Mouse (Mus musculus) hindbrain, embryonic 14.5 days (tissue): ENCODE measurements around the gene Ssr2. TPM values are rescaled to one million over a fixed set of nuclear protein-coding genes. Genes with fewer than 3 reads are reported as not detected.

Source experiments
- ATAC-seq: fragments of 200-750 bp; cut with Nextera tagmentation; 2 replicates; pipeline ENCODE4 v1.8.0; 2017; ENCODE audit warnings: moderate number of reproducible peaks, mild to moderate bottlenecking, moderate TSS enrichment, moderate library complexity; ENCODE audit not compliant: low FRiP score
- DNase-seq: peaks from one replicate; pipeline ENCODE4 v3.0.0-alpha.2; 2015; ENCODE audit warnings: low spot score
- H3K27ac ChIP-seq: fragments of 300-500 bp; sonication (generic); 2 replicates; pipeline ENCODE4 v1.5.1; 2014; ENCODE audit warnings: mild to moderate bottlenecking, moderate library complexity
- H3K27me3 ChIP-seq: fragments of 300-500 bp; sonication (generic); 2 replicates; pipeline ENCODE4 v1.6.1; 2014; ENCODE audit warnings: mild to moderate bottlenecking, low read length, mixed read lengths; ENCODE audit not compliant: control insufficient read depth, insufficient read depth
- H3K36me3 ChIP-seq: fragments of 300-500 bp; sonication (generic); replicated peaks from 2 replicates; pipeline ENCODE4 v1.6.1; 2014; ENCODE audit not compliant: control insufficient read depth, insufficient read depth
- H3K4me1 ChIP-seq: fragments of 300-500 bp; sonication (generic); replicated peaks from 2 replicates; pipeline ENCODE4 v1.6.1; 2014; ENCODE audit warnings: antibody characterized with exemption, low read length, mixed read lengths; ENCODE audit not compliant: control insufficient read depth, insufficient read depth
- H3K4me2 ChIP-seq: fragments of 300-500 bp; sonication (generic); replicated peaks from 2 replicates; pipeline ENCODE4 v1.6.1; 2014; ENCODE audit warnings: mild to moderate bottlenecking, moderate library complexity
- H3K4me3 ChIP-seq: fragments of 300-500 bp; sonication (generic); replicated peaks from 2 replicates; pipeline ENCODE4 v1.5.1; 2014; ENCODE audit warnings: mild to moderate bottlenecking, low read length
- H3K9ac ChIP-seq: fragments of 300-500 bp; sonication (generic); 2 replicates; pipeline ENCODE4 v1.6.1; 2014
- H3K9me3 ChIP-seq: fragments of 300-500 bp; sonication (generic); 2 replicates; pipeline ENCODE4 v1.6.1; 2016; ENCODE audit warnings: low read length; ENCODE audit not compliant: control insufficient read depth
- WGBS: fragments of 180-500 bp; shearing (Covaris S2); extraction: QIAGEN DNeasy Blood & Tissue Kit; methylation state at CpG from one replicate; pipeline ENCODE4 v1.1.7; 2014; 5-methylcytosine and 5-hydroxymethylcytosine counted together
- polyA plus RNA-seq: library from polyadenylated mRNA; unstranded; fragments of >200 nt; fragmentation: Nextera tagmentation; extraction: Ambion mirVana; gene quantifications from 2 replicates; pipeline ENCODE4 v1.2.1, GENCODE M21; 2014

Ssr2 gene
- 117 and 129 TPM in 2 replicates for polyA plus RNA-seq

GRCm38 (mm10) chr3:88575540-88575939 is at the start of gene Ssr2:
Ssr2 (plus strand) TSS chr3:88575876.
- Histone ChIP-seq H3K4me1 (peaks cover 7% of the 10 kb centered on the region; the same call in 1 of the 2 replicates), H3K4me2 (no peak within 1 kb of the TSS), H3K27ac (no peak within 1 kb of the TSS), H3K9ac (no peak within 1 kb of the TSS), H3K9me3 (no peaks in the 10 kb centered on the region), H3K4me3 (no peak within 1 kb of the TSS), H3K27me3 (no peaks in the 10 kb centered on the region), H3K36me3 (0 out of 2 replicates have a peak, but pooled peaks cover 4% of the 10 kb centered on the region)
- DNase-seq = no peak
- ATAC-seq = no peak
- WGBS = 90% methylated on average over 3 of the region's 3 CpGs

DNA sequence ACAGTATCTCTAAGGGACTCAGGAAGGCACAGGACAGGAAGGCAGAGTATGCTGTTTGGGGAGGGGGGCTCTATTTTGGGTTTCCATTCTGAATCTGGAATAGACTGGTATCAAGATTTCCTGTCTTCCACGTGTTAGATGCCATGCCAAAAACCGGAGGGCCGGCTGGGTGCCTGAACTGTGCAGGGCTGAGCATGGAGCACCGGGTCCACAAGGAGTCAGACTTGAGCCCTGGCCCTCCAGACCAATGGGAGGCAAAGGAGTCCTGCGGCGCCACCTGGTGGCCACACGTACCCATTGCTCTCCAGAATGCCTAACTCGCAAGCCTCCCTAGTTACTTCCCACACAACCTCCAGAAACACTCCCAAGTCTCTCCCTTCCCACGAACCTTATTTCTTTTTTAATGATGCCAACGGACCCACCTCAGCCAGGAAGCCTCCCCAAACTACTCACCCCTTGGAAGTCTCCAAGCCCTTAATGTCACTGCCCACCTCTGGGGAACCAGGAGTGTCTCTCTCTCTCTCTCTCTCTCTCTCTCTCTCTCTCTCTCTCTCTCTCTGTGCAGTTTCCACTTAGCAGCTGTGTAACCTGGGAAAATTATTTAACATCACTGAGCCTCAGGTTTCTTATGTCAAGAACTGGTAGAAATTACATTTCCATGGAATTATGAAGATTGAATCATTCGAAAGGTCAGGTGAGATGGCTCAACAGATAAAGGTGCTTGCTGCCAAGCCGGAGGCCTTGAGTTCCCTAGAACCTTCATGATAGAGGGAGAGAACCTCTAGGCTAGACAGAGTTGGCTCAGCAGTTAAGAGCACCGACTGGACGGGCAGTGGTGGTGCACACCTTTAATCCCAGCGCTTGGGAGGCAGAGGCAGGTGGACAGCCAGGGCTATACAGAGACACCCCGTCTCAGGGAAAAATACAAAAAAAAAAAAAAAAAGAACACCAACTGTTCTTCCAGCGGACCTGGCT is 49.2 kb upstream of the Ssr2 start:
- Histone ChIP-seq H3K4me2 (peak overlapping the region; percentile 40), H3K27me3 (no peaks in the 10 kb centered on the region), H3K4me1 (peaks cover 40% of the 10 kb centered on the region), H3K4me3 (no peak overlapping the region), H3K36me3 (peaks cover 13% of the 10 kb centered on the region; the same call in 1 of the 2 replicates), H3K9me3 (no peaks in the 10 kb centered on the region), H3K27ac (no peak overlapping the region), H3K9ac (0 out of 2 replicates have a peak overlapping the region, but pooled peaks have one; percentile 12)
- ATAC-seq (peak; percentile 75), DNase-seq (peak; percentile 90)
- WGBS = 32% methylated on average over 17 of the region's 17 CpGs

DNA sequence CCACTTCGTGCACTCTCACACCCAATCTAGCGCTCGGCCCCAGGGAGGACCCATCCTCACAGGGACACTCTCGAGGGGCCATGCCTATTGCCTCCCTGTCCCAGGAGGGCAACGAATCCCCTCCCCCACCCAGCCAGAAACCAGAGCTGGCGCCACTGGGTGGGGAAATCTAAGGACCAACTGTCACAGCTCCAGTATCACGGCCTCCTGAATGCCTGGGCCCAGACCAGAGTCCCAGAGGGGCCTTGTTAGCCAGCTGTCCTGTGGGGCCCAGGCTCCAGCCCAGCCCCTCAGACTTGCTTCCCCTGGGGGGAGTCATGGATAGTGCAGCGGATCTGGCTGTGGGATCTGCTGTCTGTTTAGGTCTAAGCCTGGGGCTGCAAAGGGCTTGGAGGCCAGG is 48.1 kb upstream of the Ssr2 start:
- no peaks in the 10 kb centered on the region for H3K27me3 ChIP-seq
- peak overlapping the region; percentile 3; the same call in 1 of the 2 replicates for H3K4me3 ChIP-seq
- H3K4me2 ChIP-seq = peak overlapping the region; percentile 96
- WGBS = 25% methylated on average over 8 of the region's 8 CpGs
- H3K27ac ChIP-seq = no peak overlapping the region
- peak overlapping the region; percentile 52 for H3K9ac ChIP-seq
- no peak for ATAC-seq
- DNase-seq = no peak
- peaks cover 40% of the 10 kb centered on the region for H3K4me1 ChIP-seq
- no peaks in the 10 kb centered on the region for H3K9me3 ChIP-seq
- H3K36me3 ChIP-seq = peaks cover 13% of the 10 kb centered on the region; the same call in 1 of the 2 replicates

DNA sequence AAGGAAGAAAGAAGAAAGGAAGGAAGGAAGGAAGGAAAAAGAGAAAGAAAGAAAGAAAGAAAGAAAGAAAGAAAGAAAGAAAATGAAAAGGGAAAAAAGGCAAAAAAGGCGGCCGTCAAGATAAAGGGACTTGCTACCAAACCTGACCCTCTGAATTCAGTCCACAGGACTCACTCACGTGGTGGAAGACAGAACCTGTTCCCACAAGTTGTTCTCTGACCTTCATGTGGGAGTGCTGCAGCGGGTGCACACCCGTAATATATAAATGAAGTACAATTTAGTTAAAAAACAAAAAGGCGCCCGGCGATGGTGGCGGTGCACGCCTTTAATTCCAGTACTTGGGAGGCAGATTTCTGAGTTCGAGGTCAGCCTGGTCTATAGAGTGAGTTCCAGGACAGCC is 47.0 kb upstream of the Ssr2 start:
- Histone ChIP-seq H3K4me3 (no peak overlapping the region), H3K4me2 (peak overlapping the region; percentile 96), H3K27me3 (no peaks in the 10 kb centered on the region), H3K9ac (no peak overlapping the region), H3K4me1 (peaks cover 40% of the 10 kb centered on the region), H3K36me3 (peaks cover 8% of the 10 kb centered on the region; the same call in 1 of the 2 replicates), H3K27ac (no peak overlapping the region), H3K9me3 (no peaks in the 10 kb centered on the region)
- 84% methylated on average over 11 of the region's 11 CpGs for WGBS
- DNase-seq (no peak), ATAC-seq (no peak)

GRCm38 (mm10) chr3:88529204-88530000 is 46.3 kb upstream of the Ssr2 start:
- Histone ChIP-seq H3K36me3 (peaks cover 7% of the 10 kb centered on the region; the same call in 1 of the 2 replicates), H3K9me3 (no peaks in the 10 kb centered on the region), H3K4me3 (peak overlapping the region; percentile 93), H3K9ac (peak overlapping the region; percentile 100), H3K27ac (peak overlapping the region; percentile 98), H3K27me3 (no peaks in the 10 kb centered on the region), H3K4me2 (peak overlapping the region; percentile 96), H3K4me1 (peaks cover 43% of the 10 kb centered on the region)
- DNase-seq (no peak), ATAC-seq (no peak)
- 24% methylated on average over 7 of the region's 7 CpGs for WGBS

GRCm38 (mm10) chr3:88530082-88530864 is 45.4 kb upstream of the Ssr2 start:
- H3K27me3 ChIP-seq = no peaks in the 10 kb centered on the region
- peak overlapping the region; percentile 96 for H3K4me2 ChIP-seq
- no peak for DNase-seq
- peak overlapping the region; percentile 100 for H3K9ac ChIP-seq
- peak overlapping the region; percentile 93 for H3K4me3 ChIP-seq
- peaks cover 5% of the 10 kb centered on the region; the same call in 1 of the 2 replicates for H3K36me3 ChIP-seq
- WGBS = 3% methylated on average over 11 of the region's 11 CpGs
- peaks cover 52% of the 10 kb centered on the region for H3K4me1 ChIP-seq
- ATAC-seq = no peak
- no peaks in the 10 kb centered on the region for H3K9me3 ChIP-seq
- peak overlapping the region; percentile 98 for H3K27ac ChIP-seq

DNA sequence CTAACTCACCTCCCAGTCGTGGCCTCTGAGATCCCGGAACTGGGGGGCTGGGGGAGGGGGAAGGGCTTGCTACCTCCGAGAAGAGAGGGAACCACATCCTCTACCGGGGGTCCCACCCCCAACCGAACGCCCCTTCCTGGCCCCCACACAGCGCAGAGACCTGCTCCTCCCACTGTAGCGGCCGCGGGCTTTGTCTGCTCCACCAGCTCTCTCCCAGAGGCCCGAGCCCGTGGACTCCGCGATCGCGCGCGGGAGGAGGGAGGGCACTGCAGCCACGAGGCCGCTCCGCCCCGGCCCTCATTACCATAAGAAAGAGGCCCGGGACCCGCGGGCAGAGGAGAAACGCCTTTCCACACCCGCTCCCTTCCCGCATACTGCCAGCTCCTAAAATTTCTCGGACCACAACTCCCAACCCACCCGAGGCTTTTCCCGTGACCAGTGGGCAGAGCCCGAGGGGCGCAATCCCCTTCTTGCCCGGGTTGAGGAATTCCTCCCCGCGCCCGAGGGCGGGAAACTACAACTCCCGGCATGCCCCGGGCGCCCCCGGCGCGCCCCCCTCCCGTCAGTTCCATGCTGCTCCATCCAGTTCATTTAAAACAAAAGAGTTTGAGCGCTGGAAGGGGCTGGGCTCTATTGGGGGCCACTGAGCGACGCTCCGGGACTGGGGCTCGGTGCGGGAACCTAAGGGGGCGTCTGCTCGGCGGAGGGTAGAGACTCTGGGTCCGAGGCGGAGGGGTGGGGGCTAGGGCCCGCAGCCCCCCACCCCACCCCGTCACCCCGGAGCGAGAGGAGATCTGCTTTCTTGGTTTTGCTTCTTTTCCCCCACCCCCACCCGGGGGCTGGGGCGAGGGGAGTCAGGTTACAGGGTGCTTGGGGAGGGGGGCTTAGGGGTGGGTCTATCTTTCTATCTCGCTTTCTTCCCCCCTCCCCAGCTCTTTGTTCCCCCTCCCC is 44.1 kb upstream of the Ssr2 start:
- no peaks in the 10 kb centered on the region for H3K9me3 ChIP-seq
- WGBS = under 1% methylated on average over 52 of the region's 63 CpGs
- no peaks in the 10 kb centered on the region for H3K27me3 ChIP-seq
- peak; percentile 86 for ATAC-seq
- H3K9ac ChIP-seq = peak overlapping the region; percentile 100
- H3K4me3 ChIP-seq = peak overlapping the region; percentile 93
- DNase-seq = peak; percentile 90
- peak overlapping the region; percentile 96 for H3K4me2 ChIP-seq
- peaks cover 17% of the 10 kb centered on the region for H3K36me3 ChIP-seq
- peaks cover 65% of the 10 kb centered on the region for H3K4me1 ChIP-seq
- H3K27ac ChIP-seq = peak overlapping the region; percentile 98

GRCm38 (mm10) chr3:88532299-88532674 is 43.4 kb upstream of the Ssr2 start, which contains the start of gene Mex3a:
Mex3a (plus strand) TSS chr3:88532395.
- Histone ChIP-seq H3K9ac (peak within 1 kb of the TSS; percentile 100), H3K27ac (peak within 1 kb of the TSS; percentile 98), H3K4me3 (peak within 1 kb of the TSS; percentile 93), H3K36me3 (peaks cover 24% of the 10 kb centered on the region), H3K4me1 (peaks cover 68% of the 10 kb centered on the region), H3K27me3 (no peaks in the 10 kb centered on the region), H3K4me2 (peak within 1 kb of the TSS; percentile 96), H3K9me3 (no peaks in the 10 kb centered on the region)
- DNase-seq (no peak), ATAC-seq (no peak)
- 1% methylated on average over 14 of the region's 31 CpGs for WGBS
